Mouse (Mus musculus) fibroblast of lung, adult 2 months (primary cell): ENCODE data around the gene Robo4.
A peak's percentile ranks its signal among the peaks of the same experiment; 100 is the strongest.

Experiments used
- DNase-seq: peaks from one replicate; pipeline ENCODE4 v3.0.0-alpha.2; 2011; ENCODE audit warnings: low read depth

Robo4 gene

GRCm38 (mm10) chr9:37401802-37402201, at the start of gene Robo4:
Gene Robo4 (plus strand): TSS chr9:37401897.
- DNase-seq = no peak

GRCm38 (mm10) chr9:37354485-37354884, 47.2 kb upstream of the Robo4 start:
- no peak for DNase-seq

GRCm38 (mm10) chr9:37358713-37359330, 42.9 kb upstream of the Robo4 start:
- DNase-seq = no peak

- peak; percentile 8 for DNase-seq
These were observed 42.1 kb upstream of the Robo4 start for GRCm38 (mm10) chr9:37359331-37360220.

- no peak for DNase-seq
These were observed 39.6 kb upstream of the Robo4 start for GRCm38 (mm10) chr9:37362084-37362483.

- no peak for DNase-seq
These were observed 38.8 kb upstream of the Robo4 start for GRCm38 (mm10) chr9:37362881-37363280.

GRCm38 (mm10) chr9:37363551-37363950, 38.1 kb upstream of the Robo4 start:
- DNase-seq = no peak

GRCm38 (mm10) chr9:37364392-37364791, 37.3 kb upstream of the Robo4 start:
- no peak for DNase-seq

GRCm38 (mm10) chr9:37365706-37366105, 36.0 kb upstream of the Robo4 start:
- DNase-seq = no peak

GRCm38 (mm10) chr9:37367301-37368080, 34.2 kb upstream of the Robo4 start, which contains the start of gene Hepacam:
Gene Hepacam (plus strand): TSS chr9:37367351.
- DNase-seq = no peak

- no peak for DNase-seq
These were observed 33.4 kb upstream of the Robo4 start for GRCm38 (mm10) chr9:37368081-37368830.

GRCm38 (mm10) chr9:37368860-37369259, 32.8 kb upstream of the Robo4 start:
- DNase-seq = no peak

- DNase-seq = no peak
These were observed 30.4 kb upstream of the Robo4 start for GRCm38 (mm10) chr9:37371232-37371801.

- DNase-seq = no peak
These were observed 26.0 kb upstream of the Robo4 start for GRCm38 (mm10) chr9:37375718-37376117.

GRCm38 (mm10) chr9:37383161-37383560, 18.5 kb upstream of the Robo4 start:
- no peak for DNase-seq

- DNase-seq = no peak
These were observed 17.2 kb upstream of the Robo4 start for GRCm38 (mm10) chr9:37384284-37385182.

GRCm38 (mm10) chr9:37390891-37391290, 10.8 kb upstream of the Robo4 start:
- no peak for DNase-seq

- no peak for DNase-seq
These were observed 9.6 kb upstream of the Robo4 start for GRCm38 (mm10) chr9:37392071-37392470.

- DNase-seq = no peak
These were observed 8.1 kb upstream of the Robo4 start for GRCm38 (mm10) chr9:37393482-37394131.

- no peak for DNase-seq
These were observed 1.1 kb upstream of the Robo4 start for GRCm38 (mm10) chr9:37400585-37400984.
